Mouse (Mus musculus) lung, postnatal 0 days (tissue): ENCODE data around the gene Sinhcaf. TPM values are rescaled to one million over a fixed set of nuclear protein-coding genes. Genes with fewer than 3 reads are reported as not detected.
A peak's percentile ranks its signal among the peaks of the same experiment; 100 is the strongest.

Source experiments
- ATAC-seq: fragments of 200-750 bp; cut with Nextera tagmentation; 2 replicates; pipeline ENCODE4 v1.8.0; 2017; ENCODE audit warnings: moderate library complexity
- DNase-seq: peaks from one replicate; pipeline ENCODE4 v3.0.0-alpha.2; 2016; ENCODE audit warnings: low spot score
- H3K27ac ChIP-seq: fragments of 300-500 bp; sonication (generic); 2 replicates; pipeline ENCODE4 v1.5.1; 2014; ENCODE audit warnings: antibody characterized with exemption, mild to moderate bottlenecking, low read length, mixed read lengths
- H3K27me3 ChIP-seq: fragments of 300-500 bp; sonication (generic); replicated peaks from 2 replicates; pipeline ENCODE4 v1.6.1; 2014; ENCODE audit warnings: low read length, mixed read lengths; ENCODE audit not compliant: insufficient read depth
- H3K36me3 ChIP-seq: fragments of 300-500 bp; sonication (generic); 2 replicates; pipeline ENCODE4 v1.6.1; 2014; ENCODE audit warnings: low read length, mixed read lengths; ENCODE audit not compliant: insufficient read depth
- H3K4me1 ChIP-seq: fragments of 300-500 bp; sonication (generic); 2 replicates; pipeline ENCODE4 v1.6.1; 2014; ENCODE audit warnings: antibody characterized with exemption, low read depth, low read length, mixed read lengths; ENCODE audit not compliant: insufficient read depth
- H3K4me2 ChIP-seq: fragments of 300-500 bp; sonication (generic); replicated peaks from 2 replicates; pipeline ENCODE4 v1.6.1; 2014; ENCODE audit warnings: low read depth, mild to moderate bottlenecking, low read length, moderate library complexity, mixed read lengths
- H3K4me3 ChIP-seq: fragments of 300-500 bp; sonication (generic); 2 replicates; pipeline ENCODE4 v1.5.1; 2014; ENCODE audit warnings: low read depth, low read length
- H3K9ac ChIP-seq: fragments of 300-500 bp; sonication (generic); replicated peaks from 2 replicates; pipeline ENCODE4 v1.6.1; 2014; ENCODE audit warnings: low read depth, mild to moderate bottlenecking
- H3K9me3 ChIP-seq: fragments of 300-500 bp; sonication (generic); 2 replicates; pipeline ENCODE4 v1.6.1; 2016; ENCODE audit warnings: low read length, mixed read lengths
- CTCF ChIP-seq: IDR thresholded peaks from 2 replicates; pipeline ENCODE4 v1.5.1; 2016; ENCODE audit warnings: antibody characterized with exemption, mild to moderate bottlenecking
- EP300 ChIP-seq: IDR thresholded peaks from 2 replicates; pipeline ENCODE4 v1.6.1; 2016; ENCODE audit warnings: antibody characterized with exemption, mild to moderate bottlenecking, control low read depth
- WGBS: fragments of 180-500 bp; shearing (Covaris S2); extraction: QIAGEN DNeasy Blood & Tissue Kit; methylation state at CpG from one replicate; pipeline ENCODE4 v1.1.7; 2014; 5-methylcytosine and 5-hydroxymethylcytosine counted together
- polyA plus RNA-seq: library from polyadenylated mRNA; unstranded; fragments of >200 nt; fragmentation: Nextera tagmentation; extraction: Ambion mirVana; gene quantifications from 2 replicates; pipeline ENCODE4 v1.2.1, GENCODE M21; 2015

Sinhcaf gene
- polyA plus RNA-seq, 1 experiment from 2014 or later, result 46.3 TPM

DNA sequence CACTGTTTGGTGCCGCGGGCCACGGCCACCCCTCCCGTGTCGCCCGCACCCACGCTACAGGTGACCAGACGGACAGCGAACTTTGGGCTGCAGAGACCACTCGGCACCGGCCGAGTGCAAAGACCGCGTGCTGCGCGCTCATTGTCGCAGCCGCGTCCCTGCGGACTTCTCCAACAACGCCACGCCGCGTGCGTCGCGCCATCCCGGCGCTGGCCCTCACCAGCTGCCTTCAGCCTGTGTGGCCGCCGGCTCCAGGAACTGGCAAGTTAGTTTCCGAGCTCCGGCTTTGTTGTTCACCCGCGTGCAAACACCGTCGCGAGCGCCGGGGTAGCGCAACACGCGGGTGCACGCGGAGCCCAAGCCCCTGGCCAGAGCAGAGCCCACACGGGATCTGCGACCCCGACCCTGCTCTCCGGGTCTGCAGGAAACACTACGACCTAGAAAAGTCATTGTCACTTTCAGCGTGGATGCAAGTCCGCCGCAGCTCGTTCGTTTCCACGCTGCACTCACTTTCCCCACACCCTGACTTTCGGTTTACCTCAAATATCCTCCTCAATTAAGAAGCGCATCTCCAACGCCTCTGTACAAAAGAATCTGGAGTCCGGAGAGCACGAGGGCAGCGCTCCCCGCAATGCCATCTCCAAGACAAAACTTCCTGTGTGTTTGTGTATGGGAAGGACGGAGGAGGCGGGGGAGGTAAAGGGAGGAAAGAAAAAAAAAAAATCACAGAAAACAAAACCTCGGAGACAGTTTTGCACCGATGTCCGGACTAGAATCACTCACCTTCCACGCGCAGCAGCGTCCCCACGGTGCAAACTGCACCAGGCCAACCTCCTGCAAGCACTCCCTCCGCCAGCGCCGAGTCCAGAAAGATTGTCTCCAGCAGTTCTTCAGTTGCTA is 508 bp downstream of the Sinhcaf start:
- TF ChIP-seq EP300, result no peak
- TF ChIP-seq CTCF, result no peak
- peak; percentile 50 for DNase-seq
- H3K4me1 ChIP-seq, result no peaks in the 10 kb centered on the region
- H3K9me3 ChIP-seq, result no peaks in the 10 kb centered on the region
- H3K36me3 ChIP-seq, result no peaks in the 10 kb centered on the region
- peak; percentile 4 for ATAC-seq
- H3K9ac ChIP-seq, result peak overlapping the region; percentile 94
- no peaks in the 10 kb centered on the region for H3K27me3 ChIP-seq
- H3K4me3 ChIP-seq, result peak overlapping the region; percentile 73
- H3K4me2 ChIP-seq, result peak overlapping the region; percentile 98
- WGBS, result under 1% methylated on average over 63 of the region's 75 CpGs
- H3K27ac ChIP-seq, result peak overlapping the region; percentile 95

DNA sequence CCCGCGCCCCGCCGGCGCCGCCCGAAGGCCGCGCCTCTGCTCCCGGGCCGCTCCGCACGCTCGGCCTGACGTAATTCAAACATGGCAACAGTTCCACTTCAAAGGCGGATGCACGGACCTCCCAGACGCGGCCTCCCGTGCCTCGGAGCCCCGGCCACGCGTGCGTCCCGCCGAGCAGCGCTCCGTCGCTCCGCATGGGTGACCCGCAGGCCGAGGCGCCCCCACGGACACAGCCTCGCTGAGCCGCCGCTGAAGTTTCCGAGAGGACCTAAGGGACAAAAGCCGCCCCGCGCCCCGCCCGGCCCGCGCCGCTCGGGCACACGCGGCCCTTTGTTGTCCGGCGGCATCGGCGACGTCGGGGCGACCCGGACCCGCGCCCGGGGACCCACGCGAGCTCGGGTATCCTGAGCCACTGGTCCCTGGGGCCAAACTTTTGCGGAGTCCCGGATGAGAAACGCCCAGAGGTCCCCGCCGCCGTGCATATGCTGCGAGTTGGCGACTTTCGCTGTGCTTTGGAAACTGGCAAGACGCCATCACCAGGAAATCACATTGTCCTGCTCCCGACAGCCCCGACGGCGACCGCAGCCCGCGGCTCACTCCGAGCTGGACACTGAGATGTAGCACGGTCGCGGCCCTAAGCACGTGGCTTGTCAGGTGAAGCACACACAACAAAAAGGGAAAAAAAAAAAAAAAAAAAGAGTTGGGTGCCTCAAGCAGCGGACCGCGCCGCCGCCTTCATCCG is 1.3 kb downstream of the Sinhcaf start:
- Histone ChIP-seq H3K4me2 (peak overlapping the region; percentile 98), H3K27ac (peak overlapping the region; percentile 95), H3K9me3 (no peaks in the 10 kb centered on the region), H3K4me3 (peak overlapping the region; percentile 73), H3K4me1 (no peaks in the 10 kb centered on the region), H3K9ac (peak overlapping the region; percentile 94), H3K36me3 (no peaks in the 10 kb centered on the region), H3K27me3 (no peaks in the 10 kb centered on the region)
- ATAC-seq (peak; percentile 75), DNase-seq (peak; percentile 87)
- WGBS, result under 1% methylated on average over 68 of the region's 92 CpGs
- TF ChIP-seq EP300, result no peak
- TF ChIP-seq CTCF, result no peak

DNA sequence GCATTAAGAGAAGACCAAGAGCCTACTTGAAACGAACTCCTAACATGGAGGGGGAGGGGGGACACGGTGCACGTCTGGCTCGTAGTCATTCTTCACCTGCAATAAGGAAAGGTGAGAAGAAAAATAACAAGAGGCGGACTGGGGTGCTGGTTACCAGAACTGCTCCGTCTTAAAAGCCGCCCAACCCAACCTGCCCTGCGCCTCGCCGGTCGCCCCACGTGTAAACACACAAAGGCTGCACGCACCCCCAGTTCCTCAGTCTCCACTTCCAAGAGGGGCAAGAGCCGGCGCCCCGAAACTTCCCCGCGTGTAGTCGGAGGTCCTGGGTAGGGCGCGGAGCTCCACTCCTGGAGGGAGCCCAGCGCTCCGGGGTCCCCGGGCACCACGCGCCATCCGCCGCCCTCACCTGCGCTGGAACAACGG is 1.9 kb downstream of the Sinhcaf start:
- H3K4me1 ChIP-seq, result no peaks in the 10 kb centered on the region
- H3K36me3 ChIP-seq, result no peaks in the 10 kb centered on the region
- H3K4me2 ChIP-seq, result peak overlapping the region; percentile 98
- under 1% methylated on average over 29 of the region's 30 CpGs for WGBS
- peak overlapping the region; percentile 94 for H3K9ac ChIP-seq
- no peaks in the 10 kb centered on the region for H3K9me3 ChIP-seq
- DNase-seq, result peak; percentile 53
- TF ChIP-seq CTCF, result no peak
- no peak for TF ChIP-seq EP300
- H3K27ac ChIP-seq, result peak overlapping the region; percentile 95
- no peaks in the 10 kb centered on the region for H3K27me3 ChIP-seq
- H3K4me3 ChIP-seq, result peak overlapping the region; percentile 73
- ATAC-seq, result peak; percentile 16

GRCm38 (mm10) chr6:148943695-148944094 is 2.6 kb downstream of the Sinhcaf start:
- Histone ChIP-seq H3K9ac (no peak overlapping the region; the same call in 1 of the 2 replicates), H3K27ac (peak overlapping the region; percentile 33; the same call in 1 of the 2 replicates), H3K9me3 (no peaks in the 10 kb centered on the region), H3K4me1 (no peaks in the 10 kb centered on the region), H3K4me3 (peak overlapping the region; percentile 73; the same call in 1 of the 2 replicates), H3K27me3 (no peaks in the 10 kb centered on the region), H3K4me2 (peak overlapping the region; percentile 98), H3K36me3 (no peaks in the 10 kb centered on the region)
- peak; percentile 13 for DNase-seq
- TF ChIP-seq EP300, result no peak
- no peak for ATAC-seq
- 19% methylated on average over 3 of the region's 3 CpGs for WGBS

- no peak overlapping the region for H3K4me2 ChIP-seq
- no peak overlapping the region for H3K4me3 ChIP-seq
- no peaks in the 10 kb centered on the region for H3K4me1 ChIP-seq
- no peak for ATAC-seq
- TF ChIP-seq CTCF (peak; percentile 36), EP300 (no peak)
- WGBS, result 69% methylated on average over 4 of the region's 4 CpGs
- no peaks in the 10 kb centered on the region for H3K9me3 ChIP-seq
- no peak overlapping the region for H3K9ac ChIP-seq
- H3K36me3 ChIP-seq, result no peaks in the 10 kb centered on the region
- no peaks in the 10 kb centered on the region for H3K27me3 ChIP-seq
- no peak overlapping the region for H3K27ac ChIP-seq
- DNase-seq, result peak; percentile 13
Measured at GRCm38 (mm10) chr6:148942406-148942805, 3.9 kb downstream of the Sinhcaf start.

DNA sequence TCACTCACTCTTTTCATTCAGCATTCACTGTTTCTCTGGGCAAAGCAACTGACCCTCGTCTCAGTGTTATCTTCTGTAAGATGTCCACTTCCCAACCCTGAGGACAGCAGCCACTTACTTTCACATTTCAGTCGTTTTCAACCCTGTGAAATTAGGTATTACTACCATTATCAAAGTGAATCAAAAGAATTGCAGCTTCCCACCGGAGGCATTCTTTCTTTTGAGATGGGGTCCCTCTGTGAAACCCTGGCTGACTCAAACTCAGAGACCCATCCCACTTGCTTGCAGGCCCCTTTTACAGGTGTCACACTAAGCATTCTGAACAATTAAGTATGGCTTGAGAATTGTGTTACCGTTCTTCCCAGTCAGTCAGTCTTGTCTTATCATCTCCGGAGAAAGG is 4.4 kb downstream of the Sinhcaf start:
- no peaks in the 10 kb centered on the region for H3K4me1 ChIP-seq
- no peaks in the 10 kb centered on the region for H3K36me3 ChIP-seq
- H3K9ac ChIP-seq, result no peak overlapping the region
- DNase-seq (no peak), ATAC-seq (no peak)
- 62% methylated on average over 5 of the region's 5 CpGs for WGBS
- H3K27ac ChIP-seq, result no peak overlapping the region
- no peak overlapping the region for H3K4me2 ChIP-seq
- H3K9me3 ChIP-seq, result no peaks in the 10 kb centered on the region
- no peak for TF ChIP-seq CTCF
- TF ChIP-seq EP300, result no peak
- no peak overlapping the region for H3K4me3 ChIP-seq
- no peaks in the 10 kb centered on the region for H3K27me3 ChIP-seq
